Mouse (Mus musculus): ENCODE data around the gene Olfr1209. TPM values are rescaled to one million over a fixed set of nuclear protein-coding genes. Genes with fewer than 3 reads are reported as not detected.

The Olfr1209 gene
- polyA plus RNA-seq (2015; fragmentation: Nextera tagmentation; extraction: Ambion mirVana): not detected in 2 replicates

DNA sequence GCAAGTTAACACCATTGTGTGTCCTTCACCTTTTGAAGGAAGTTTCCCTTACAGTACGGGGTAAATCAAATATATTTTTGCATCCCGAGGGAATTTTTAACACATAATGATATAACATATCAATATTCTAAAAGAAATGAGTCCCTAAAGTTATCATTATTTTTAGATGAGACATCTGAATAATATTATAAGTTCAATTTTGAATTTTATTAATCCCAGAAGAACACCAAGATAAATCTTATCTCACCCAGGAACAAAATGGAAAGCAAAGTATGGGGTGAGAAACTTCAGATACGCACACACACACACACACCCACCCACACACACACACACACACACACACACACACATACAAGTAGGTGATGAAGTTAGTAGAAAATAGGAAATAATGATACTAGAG, at the start of gene Olfr1209:
Gene Olfr1209 (minus strand): TSS at position 101 of the 400 bp plus-strand sequence.
- H3K27ac ChIP-seq: no peak within 1 kb of the TSS
- no peaks in the 10 kb centered on the region for H3K4me1 ChIP-seq (replicated peaks)
- H3K36me3 ChIP-seq: no peaks in the 10 kb centered on the region
- ATAC-seq (ENCODE audit: low FRiP score): no peak
- H3K9ac ChIP-seq: no peak within 1 kb of the TSS
- H3K9me3 ChIP-seq: no peaks in the 10 kb centered on the region
- WGBS: 88% methylated on average over 3 of the region's 3 CpGs
- no peaks in the 10 kb centered on the region for H3K27me3 ChIP-seq
- no peak within 1 kb of the TSS for H3K4me2 ChIP-seq
- no peak within 1 kb of the TSS for H3K4me3 ChIP-seq

DNA sequence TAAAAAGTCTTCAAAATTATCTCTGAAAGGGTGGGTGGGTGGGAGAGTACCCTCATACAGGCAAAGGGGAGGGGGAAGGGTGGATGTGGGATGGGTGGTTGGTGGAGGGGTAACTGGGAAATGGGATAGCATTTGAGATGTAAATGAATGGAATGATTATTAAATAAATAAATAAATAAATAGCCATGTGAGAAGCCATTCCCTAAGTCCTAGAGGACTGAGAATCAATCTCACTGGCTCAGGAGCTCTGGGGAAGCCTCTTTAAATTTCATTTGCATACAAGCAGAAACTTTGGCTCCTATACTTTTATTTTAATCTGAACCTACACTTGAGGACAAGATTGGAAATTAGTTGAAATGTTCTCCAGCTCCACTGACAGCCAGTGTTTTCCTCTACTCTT, 38.7 kb upstream of the Olfr1209 start, which contains the start of gene Olfr1212:
Gene Olfr1212 (plus strand): TSS at position 301 of the 400 bp plus-strand sequence.
- Histone ChIP-seq H3K9me3 (no peaks in the 10 kb centered on the region), H3K27ac (no peak within 1 kb of the TSS), H3K27me3 (no peaks in the 10 kb centered on the region), H3K4me2 (no peak within 1 kb of the TSS), H3K4me3 (no peak within 1 kb of the TSS), H3K4me1 (replicated peaks) (no peaks in the 10 kb centered on the region), H3K36me3 (no peaks in the 10 kb centered on the region), H3K9ac (no peak within 1 kb of the TSS)
- no peak for ATAC-seq (ENCODE audit: low FRiP score)

DNA sequence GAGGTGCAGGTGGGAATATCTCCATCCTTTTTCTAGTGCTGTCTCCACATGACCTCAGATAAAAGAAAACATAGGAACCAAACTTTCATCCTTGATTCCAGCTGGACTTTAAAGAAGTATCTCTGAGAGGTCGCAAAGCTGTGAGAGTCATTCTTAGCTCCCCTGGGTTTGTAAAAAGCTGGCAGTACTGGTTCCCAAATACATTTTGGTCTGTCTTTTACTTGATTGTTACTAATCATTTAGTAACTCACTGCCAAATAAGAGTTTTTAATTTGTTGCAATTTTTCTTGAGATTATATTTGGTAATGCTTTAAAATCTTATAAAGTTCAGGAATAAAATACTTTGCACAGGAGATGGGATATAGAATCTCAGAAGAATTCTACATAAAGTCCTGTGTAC, 23.1 kb upstream of the Olfr1209 start, which contains the start of gene Olfr1211:
Gene Olfr1211 (minus strand): TSS at position 101 of the 400 bp plus-strand sequence.
- 98% methylated on average over 1 of the region's 1 CpGs for WGBS

DNA sequence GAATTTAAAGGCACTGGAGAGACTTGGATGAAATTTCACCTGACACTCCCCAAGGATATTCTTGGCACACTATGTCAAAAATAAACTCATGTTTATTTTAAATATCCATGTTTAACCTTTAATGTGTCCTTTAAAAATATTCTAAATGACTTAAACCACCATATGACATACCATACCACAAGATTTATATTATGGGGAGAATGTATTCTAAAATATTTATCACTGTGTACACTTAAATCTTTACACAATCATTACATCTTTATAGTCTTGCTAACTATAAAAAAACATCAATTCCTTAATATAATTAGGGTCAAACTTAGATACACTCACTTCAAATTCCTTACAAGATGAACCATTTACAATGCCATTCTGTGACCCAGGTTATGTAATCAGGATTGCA, 12.7 kb downstream of the Olfr1209 start, which contains the start of gene Olfr1208:
Gene Olfr1208 (minus strand): TSS at position 101 of the 400 bp plus-strand sequence.
- Histone ChIP-seq H3K27ac (no peak within 1 kb of the TSS), H3K9me3 (no peaks in the 10 kb centered on the region), H3K36me3 (no peaks in the 10 kb centered on the region), H3K27me3 (no peaks in the 10 kb centered on the region), H3K4me2 (no peak within 1 kb of the TSS), H3K9ac (no peak within 1 kb of the TSS), H3K4me1 (replicated peaks) (no peaks in the 10 kb centered on the region), H3K4me3 (no peak within 1 kb of the TSS)
- no peak for ATAC-seq (ENCODE audit: low FRiP score)

More for the DNA sequence above, 23.1 kb upstream of the Olfr1209 start, which contains the start of gene Olfr1211:
- Histone ChIP-seq H3K9ac (no peak within 1 kb of the TSS), H3K4me1 (replicated peaks) (no peaks in the 10 kb centered on the region), H3K27ac (no peak within 1 kb of the TSS), H3K4me2 (no peak within 1 kb of the TSS), H3K36me3 (no peaks in the 10 kb centered on the region), H3K9me3 (no peaks in the 10 kb centered on the region), H3K4me3 (no peak within 1 kb of the TSS), H3K27me3 (no peaks in the 10 kb centered on the region)
- no peak for ATAC-seq (ENCODE audit: low FRiP score)

DNA sequence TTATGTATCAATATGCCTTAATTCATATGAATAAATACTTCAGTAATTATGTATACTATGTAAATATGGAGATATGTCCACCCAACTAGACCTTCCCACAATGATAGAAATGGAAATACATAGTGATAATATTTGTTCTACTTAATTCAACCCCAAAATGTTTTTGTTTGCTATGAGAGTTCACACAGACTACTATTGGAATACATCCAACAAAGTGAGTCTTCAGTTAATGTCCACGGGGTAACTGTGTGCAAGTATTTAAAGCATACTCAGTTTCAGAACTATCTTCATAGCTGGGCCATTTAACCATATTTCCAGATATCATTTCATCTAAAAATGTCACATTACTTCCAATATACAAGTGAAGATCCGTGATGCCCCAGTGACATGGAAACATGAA, 52.0 kb downstream of the Olfr1209 start, which contains the start of gene Olfr1206:
Gene Olfr1206 (plus strand): TSS at position 301 of the 400 bp plus-strand sequence.
- H3K36me3 ChIP-seq: no peaks in the 10 kb centered on the region
- no peak for ATAC-seq (ENCODE audit: low FRiP score)
- H3K4me1 ChIP-seq (replicated peaks): no peaks in the 10 kb centered on the region
- 89% methylated on average over 2 of the region's 2 CpGs for WGBS
- H3K4me3 ChIP-seq: no peak within 1 kb of the TSS
- H3K27me3 ChIP-seq: no peaks in the 10 kb centered on the region
- no peaks in the 10 kb centered on the region for H3K9me3 ChIP-seq
- H3K4me2 ChIP-seq: no peak within 1 kb of the TSS
- no peak within 1 kb of the TSS for H3K9ac ChIP-seq
- H3K27ac ChIP-seq: no peak within 1 kb of the TSS

Other genes with a start within 250 kb of the Olfr1209 start
- gene Olfr1193, start 239.5 kb downstream of the Olfr1209 start, polyA plus RNA-seq (2015; fragmentation: Nextera tagmentation; extraction: Ambion mirVana): not detected in 2 replicates
- gene Olfr1195, start 226.0 kb downstream of the Olfr1209 start, polyA plus RNA-seq (2015; fragmentation: Nextera tagmentation; extraction: Ambion mirVana): not detected in 2 replicates
- not detected in 2 replicates for gene Olfr1196, start 210.6 kb downstream of the Olfr1209 start, polyA plus RNA-seq (2015; fragmentation: Nextera tagmentation; extraction: Ambion mirVana)
- gene Olfr1197, start 182.8 kb downstream of the Olfr1209 start, polyA plus RNA-seq (2015; fragmentation: Nextera tagmentation; extraction: Ambion mirVana): not detected in 2 replicates
- gene Olfr1198, start 163.8 kb downstream of the Olfr1209 start, polyA plus RNA-seq (2015; fragmentation: Nextera tagmentation; extraction: Ambion mirVana): not detected in 2 replicates
- not detected in 2 replicates for gene Olfr1199, start 154.7 kb downstream of the Olfr1209 start, polyA plus RNA-seq (2015; fragmentation: Nextera tagmentation; extraction: Ambion mirVana)
- not detected in 2 replicates for gene Olfr1200, start 144.7 kb downstream of the Olfr1209 start, polyA plus RNA-seq (2015; fragmentation: Nextera tagmentation; extraction: Ambion mirVana)
- not detected in 2 replicates for gene Olfr1201, start 122.1 kb downstream of the Olfr1209 start, polyA plus RNA-seq (2015; fragmentation: Nextera tagmentation; extraction: Ambion mirVana)
- gene Olfr1202, start 100.7 kb downstream of the Olfr1209 start, polyA plus RNA-seq (2015; fragmentation: Nextera tagmentation; extraction: Ambion mirVana): not detected in 2 replicates
- gene Olfr1205, start 85.4 kb downstream of the Olfr1209 start, polyA plus RNA-seq (2015; fragmentation: Nextera tagmentation; extraction: Ambion mirVana): not detected in 2 replicates
- gene Olfr1204, start 65.9 kb downstream of the Olfr1209 start, polyA plus RNA-seq (2015; fragmentation: Nextera tagmentation; extraction: Ambion mirVana): not detected in 2 replicates
- gene Olfr1206, start 51.9 kb downstream of the Olfr1209 start, polyA plus RNA-seq (2015; fragmentation: Nextera tagmentation; extraction: Ambion mirVana): not detected in 2 replicates
- not detected in 2 replicates for gene Olfr1208, start 12.8 kb downstream of the Olfr1209 start, polyA plus RNA-seq (2015; fragmentation: Nextera tagmentation; extraction: Ambion mirVana)
- not detected in 2 replicates for gene Olfr1211, start 23.0 kb upstream of the Olfr1209 start, polyA plus RNA-seq (2015; fragmentation: Nextera tagmentation; extraction: Ambion mirVana)
- not detected in 2 replicates for gene Olfr1212, start 38.8 kb upstream of the Olfr1209 start, polyA plus RNA-seq (2015; fragmentation: Nextera tagmentation; extraction: Ambion mirVana)
- gene Gm13762, start 65.1 kb upstream of the Olfr1209 start, polyA plus RNA-seq (2015; fragmentation: Nextera tagmentation; extraction: Ambion mirVana): not detected in 2 replicates
- not detected in 2 replicates for gene Olfr1214, start 77.5 kb upstream of the Olfr1209 start, polyA plus RNA-seq (2015; fragmentation: Nextera tagmentation; extraction: Ambion mirVana)
- gene Olfr1215, start 91.8 kb upstream of the Olfr1209 start, polyA plus RNA-seq (2015; fragmentation: Nextera tagmentation; extraction: Ambion mirVana): not detected in 2 replicates
- not detected in 2 replicates for gene Olfr1216, start 103.2 kb upstream of the Olfr1209 start, polyA plus RNA-seq (2015; fragmentation: Nextera tagmentation; extraction: Ambion mirVana)
- not detected in 2 replicates for gene Olfr1217, start 116.9 kb upstream of the Olfr1209 start, polyA plus RNA-seq (2015; fragmentation: Nextera tagmentation; extraction: Ambion mirVana)
- gene Olfr1218, start 146.0 kb upstream of the Olfr1209 start, polyA plus RNA-seq (2015; fragmentation: Nextera tagmentation; extraction: Ambion mirVana): not detected in 2 replicates
- not detected in 2 replicates for gene Olfr1219, start 168.4 kb upstream of the Olfr1209 start, polyA plus RNA-seq (2015; fragmentation: Nextera tagmentation; extraction: Ambion mirVana)
- gene Olfr1220, start 191.7 kb upstream of the Olfr1209 start, polyA plus RNA-seq (2015; fragmentation: Nextera tagmentation; extraction: Ambion mirVana): not detected in 2 replicates
- gene Olfr1221, start 202.1 kb upstream of the Olfr1209 start, polyA plus RNA-seq (2015; fragmentation: Nextera tagmentation; extraction: Ambion mirVana): not detected in 2 replicates
- not detected in 2 replicates for gene Olfr1222, start 217.9 kb upstream of the Olfr1209 start, polyA plus RNA-seq (2015; fragmentation: Nextera tagmentation; extraction: Ambion mirVana)
- not detected in 2 replicates for gene Olfr1223, start 236.4 kb upstream of the Olfr1209 start, polyA plus RNA-seq (2015; fragmentation: Nextera tagmentation; extraction: Ambion mirVana)
- gene Olfr1224-ps1, start 248.9 kb upstream of the Olfr1209 start, polyA plus RNA-seq (2015; fragmentation: Nextera tagmentation; extraction: Ambion mirVana): not detected in 2 replicates